Mouse (Mus musculus) right cerebral cortex, postnatal 14 days (tissue): ENCODE results near the gene Trappc4.
"Not testable (repeated sequence)": the region's sequence is repeated elsewhere in the genome, so short reads cannot be mapped to it uniquely, and the experiment has no call there.

Experiments
- DNase-seq: peaks from one replicate; pipeline ENCODE4 v3.0.0; 2022

Trappc4 gene

DNA sequence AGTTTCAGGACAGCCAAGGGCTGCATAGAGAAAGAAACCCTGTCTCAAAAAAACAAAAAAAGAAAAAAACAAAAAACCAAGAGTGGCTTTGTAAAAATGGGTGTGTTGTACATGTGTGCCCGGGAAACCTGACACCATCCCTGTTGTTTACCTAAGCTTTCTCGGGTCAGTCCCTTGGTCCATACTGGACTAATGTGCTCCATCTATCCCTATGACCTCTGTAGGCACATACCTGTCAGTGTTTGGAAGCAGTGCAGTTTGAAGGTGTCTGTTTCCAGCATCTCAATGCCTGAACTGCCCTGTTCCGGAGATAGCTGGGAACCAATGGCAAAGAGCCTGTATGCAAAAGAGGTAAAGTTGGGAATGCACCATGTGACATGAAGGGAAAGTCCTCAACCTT lies 2.4 kb downstream of the Trappc4 start:
- DNase-seq: no peak

DNA sequence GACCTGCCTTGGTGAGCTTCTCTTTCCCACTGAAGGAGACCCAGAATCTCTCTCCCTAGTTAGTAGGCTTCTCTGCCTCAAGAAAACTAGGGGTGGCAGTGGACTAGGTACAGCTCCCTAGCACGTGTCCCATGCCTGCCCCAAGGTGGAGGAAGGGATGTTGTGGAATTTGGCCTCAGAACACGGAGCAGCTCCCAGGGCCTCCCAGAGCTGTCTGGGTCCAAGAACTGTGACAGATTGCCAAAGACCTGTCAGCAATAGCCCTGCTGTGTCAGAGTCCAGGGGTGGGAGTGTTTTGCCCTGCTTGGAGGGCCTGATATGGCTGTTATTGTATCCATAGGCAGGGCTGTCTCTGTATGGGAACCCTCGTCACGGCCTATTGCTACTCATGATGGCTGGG lies 6.3 kb downstream of the Trappc4 start:
- DNase-seq: no peak

DNA sequence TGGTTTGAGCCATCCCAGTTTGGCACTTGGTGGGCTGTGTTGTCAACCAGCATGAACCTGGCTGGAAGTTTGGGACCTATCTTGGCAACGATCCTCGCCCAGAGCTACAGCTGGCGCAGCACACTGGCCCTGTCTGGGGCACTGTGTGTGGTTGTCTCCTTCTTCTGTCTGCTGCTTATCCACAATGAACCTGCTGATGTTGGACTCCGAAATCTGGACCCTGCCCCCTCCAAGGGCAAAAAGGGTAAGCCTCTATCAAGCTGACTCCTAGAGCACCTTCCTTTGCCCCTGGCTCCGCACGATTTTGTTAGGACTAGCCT lies 7.6 kb downstream of the Trappc4 start:
- DNase-seq: no peak

DNA sequence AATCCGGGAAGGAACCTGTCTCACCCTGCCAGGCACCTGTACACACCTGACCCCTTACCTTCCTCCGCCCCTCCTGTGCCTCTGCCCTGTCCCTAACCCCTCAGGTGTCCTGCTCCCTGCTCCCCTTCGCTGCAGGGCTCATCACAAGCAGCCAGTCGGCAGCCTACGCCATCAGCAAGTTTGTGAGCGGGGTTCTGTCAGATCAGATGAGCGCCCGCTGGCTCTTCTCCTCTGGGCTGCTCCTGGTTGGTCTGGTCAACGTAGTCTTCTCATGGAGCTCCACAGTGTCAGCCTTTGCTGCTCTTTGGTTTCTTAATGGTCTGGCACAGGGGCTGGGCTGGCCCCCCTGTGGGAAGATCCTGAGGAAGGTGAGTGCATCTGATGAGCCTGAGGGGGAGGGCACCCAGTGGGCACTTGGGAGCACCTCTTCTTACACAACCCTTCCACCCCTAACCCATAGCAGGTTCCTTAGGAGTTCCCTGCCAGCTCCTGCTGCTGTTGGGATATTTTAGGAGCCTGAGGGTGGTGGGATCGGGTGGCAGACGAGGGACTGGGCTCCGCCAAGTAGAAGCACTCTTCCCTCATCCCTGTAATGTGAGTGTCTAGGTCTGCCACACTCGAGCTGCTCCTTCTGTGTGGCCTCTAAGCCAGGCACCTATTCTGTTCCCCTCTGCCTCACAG lies 8.1 kb downstream of the Trappc4 start:
- DNase-seq: no peak

DNA sequence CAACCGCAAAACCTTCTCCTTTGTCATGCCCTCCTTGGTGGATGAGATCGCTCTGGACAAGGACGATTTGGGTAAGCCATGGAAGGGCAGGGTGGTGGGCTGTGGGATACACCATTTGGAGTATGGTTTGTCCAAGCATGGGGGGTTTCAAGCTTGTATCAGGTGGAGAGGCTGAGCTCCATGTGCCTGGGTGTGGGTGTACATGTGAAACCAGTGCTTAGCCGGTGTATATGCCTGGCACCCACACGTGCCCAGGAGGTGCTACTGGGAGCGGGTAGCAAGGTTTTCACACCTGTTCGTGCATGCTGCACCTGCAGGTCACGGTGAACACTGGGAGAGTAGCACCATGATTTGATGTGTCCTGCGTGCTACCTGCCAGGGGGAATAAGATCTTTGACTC lies 8.8 kb downstream of the Trappc4 start:
- no peak for DNase-seq

DNA sequence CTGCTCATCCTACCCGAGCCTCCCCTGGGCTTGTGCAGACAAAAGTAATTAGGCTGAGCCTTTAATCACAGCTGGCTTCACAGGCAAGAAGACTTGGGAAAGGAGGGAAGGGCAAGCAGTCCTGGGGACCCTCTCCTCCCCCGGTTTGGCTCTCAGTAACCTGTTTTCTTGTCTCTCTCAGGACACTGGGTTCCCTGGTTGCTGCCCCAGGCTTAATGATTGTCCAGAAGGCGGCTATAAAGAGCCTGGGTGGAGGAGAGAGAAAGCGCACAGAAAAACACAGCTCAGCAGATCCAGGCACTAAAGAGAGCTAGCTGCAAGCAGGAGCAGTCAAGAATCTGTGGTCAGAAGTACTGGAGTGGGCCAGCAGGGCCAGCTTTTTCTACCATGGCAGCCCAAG lies 9.3 kb downstream of the Trappc4 start:
- DNase-seq: no peak

DNA sequence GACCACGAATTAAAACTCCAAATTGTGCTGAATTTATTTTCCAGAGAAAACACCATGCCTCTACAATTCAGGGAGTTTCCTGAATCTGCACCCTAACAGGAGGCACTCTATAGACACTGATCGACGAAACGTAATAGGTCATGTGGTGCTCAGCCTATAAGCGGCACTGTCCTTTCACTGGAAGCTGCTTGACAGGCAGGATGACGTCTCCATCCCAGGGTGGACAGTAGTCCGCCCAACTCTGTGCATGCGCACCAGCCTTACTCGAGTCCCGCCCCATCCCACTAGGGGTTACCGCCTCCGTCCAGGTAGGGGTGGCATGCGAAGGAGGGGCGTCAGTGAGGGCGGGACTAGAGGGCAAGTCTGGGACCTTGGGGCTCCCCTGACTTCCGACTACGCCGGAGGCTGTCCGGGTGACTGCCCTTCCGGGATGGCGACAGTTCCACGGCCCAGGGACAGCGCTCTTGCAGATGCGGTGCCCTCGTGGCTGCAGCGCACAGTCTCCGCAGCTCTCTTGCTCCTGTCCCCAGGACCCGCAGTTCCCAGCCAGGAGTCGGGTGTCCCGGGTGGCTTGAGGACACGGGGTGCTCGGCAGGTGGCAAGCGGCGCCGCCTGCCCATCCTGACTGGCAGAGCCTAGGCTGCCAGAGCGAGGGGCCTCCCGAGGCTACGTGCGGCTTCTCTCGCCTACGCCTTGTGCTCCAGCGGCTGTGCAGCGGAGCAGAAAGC lies 10.6 kb downstream of the Trappc4 start, which contains the start of gene Slc37a4:
Gene Slc37a4 (plus strand): TSS at position 169 of the 728 bp plus-strand sequence.
- peak; percentile 87 for DNase-seq

DNA sequence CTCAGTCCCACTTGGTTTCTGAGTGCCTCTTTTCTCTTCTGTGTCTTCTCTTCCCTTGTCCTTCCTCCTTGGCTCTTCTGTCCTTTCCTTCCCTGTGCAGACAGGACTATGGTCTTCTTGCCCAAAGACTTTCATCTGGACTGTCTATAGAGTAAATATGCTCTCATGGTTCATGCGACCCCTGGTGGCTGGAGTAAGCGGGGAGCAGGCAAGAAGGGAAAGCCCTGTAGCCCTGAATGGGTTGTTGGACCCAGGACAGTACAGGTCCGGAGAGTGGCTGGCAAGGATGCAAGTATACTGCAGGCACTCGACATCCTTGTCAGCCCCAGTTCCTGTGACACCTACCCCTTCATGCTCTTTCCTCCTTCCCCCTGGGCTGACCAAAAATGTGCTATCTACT lies 15.9 kb downstream of the Trappc4 start:
- DNase-seq: peak; percentile 81

DNA sequence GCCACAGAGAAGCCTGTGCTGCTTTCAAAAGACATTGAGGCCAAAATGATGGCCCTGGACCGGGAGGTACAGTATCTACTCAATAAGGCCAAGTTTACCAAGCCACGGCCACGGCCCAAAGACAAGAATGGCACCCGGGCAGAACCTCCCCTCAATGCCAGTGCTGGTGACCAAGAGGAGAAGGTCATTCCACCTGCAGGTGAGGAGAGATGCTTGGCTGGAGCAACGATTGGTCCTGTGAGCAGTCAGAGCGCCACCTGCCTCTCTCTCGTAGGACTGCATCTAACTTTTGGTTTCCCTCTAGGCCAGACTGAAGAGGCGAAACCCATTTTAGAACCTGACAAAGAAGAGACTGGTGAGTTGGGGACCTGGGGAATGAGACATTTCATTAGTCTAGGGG lies 18.1 kb downstream of the Trappc4 start:
- peak; percentile 48 for DNase-seq

DNA sequence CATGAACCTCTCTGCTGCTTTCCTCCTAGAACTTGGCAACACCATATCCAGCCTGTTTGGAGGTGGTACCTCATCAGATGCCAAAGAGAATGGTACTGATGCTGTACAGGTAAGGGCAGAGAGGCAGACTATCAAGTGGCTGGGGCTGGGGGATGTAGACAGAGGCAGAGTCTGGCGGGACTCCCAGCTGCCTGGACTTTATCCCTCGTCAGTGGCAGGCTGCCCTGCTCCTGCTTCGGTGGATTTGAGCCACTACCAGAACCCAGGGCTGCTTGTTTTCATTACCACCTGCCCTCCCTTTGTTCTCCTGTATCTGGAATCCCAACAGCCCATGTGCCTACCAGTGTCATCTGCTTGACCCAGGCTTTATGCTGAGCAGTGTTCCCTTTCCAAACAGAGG lies 20.2 kb downstream of the Trappc4 start:
- DNase-seq: no peak

DNA sequence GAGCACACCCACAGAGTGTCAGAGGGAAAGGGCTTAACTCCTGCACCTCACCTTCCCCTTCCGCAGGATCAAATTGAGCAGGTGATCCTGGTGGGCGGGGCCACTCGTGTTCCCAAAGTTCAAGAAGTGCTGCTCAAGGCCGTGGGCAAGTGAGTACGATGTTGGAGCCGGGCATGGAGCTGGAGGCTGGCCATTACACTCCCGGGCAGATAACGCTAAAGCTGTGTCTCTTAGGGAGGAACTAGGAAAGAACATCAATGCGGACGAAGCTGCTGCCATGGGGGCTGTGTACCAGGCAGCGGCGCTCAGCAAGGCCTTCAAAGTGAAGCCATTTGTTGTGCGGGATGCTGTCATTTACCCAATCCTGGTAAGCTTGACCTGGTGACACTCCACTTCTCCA lies 22.8 kb downstream of the Trappc4 start:
- no peak for DNase-seq

DNA sequence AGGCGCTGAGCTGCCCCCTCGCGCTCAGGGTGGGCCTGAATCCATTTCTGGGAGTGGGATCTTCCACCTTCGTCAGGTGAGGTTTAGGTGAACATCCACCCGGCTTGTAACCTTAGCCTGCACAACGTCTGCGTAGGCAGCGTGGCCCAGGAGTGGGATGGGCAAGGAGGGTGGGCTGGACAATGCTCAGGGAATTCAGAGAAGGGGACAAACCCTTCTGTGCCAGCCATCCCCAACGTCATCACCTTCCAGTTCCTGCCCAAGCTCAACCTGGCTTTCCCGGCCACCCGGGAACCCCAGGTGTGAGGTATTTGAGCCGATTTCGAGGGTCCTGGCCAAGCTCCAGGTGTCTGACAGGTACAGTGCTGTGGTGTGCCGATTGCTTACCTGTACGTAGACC lies 27.5 kb downstream of the Trappc4 start:
- DNase-seq: no peak

DNA sequence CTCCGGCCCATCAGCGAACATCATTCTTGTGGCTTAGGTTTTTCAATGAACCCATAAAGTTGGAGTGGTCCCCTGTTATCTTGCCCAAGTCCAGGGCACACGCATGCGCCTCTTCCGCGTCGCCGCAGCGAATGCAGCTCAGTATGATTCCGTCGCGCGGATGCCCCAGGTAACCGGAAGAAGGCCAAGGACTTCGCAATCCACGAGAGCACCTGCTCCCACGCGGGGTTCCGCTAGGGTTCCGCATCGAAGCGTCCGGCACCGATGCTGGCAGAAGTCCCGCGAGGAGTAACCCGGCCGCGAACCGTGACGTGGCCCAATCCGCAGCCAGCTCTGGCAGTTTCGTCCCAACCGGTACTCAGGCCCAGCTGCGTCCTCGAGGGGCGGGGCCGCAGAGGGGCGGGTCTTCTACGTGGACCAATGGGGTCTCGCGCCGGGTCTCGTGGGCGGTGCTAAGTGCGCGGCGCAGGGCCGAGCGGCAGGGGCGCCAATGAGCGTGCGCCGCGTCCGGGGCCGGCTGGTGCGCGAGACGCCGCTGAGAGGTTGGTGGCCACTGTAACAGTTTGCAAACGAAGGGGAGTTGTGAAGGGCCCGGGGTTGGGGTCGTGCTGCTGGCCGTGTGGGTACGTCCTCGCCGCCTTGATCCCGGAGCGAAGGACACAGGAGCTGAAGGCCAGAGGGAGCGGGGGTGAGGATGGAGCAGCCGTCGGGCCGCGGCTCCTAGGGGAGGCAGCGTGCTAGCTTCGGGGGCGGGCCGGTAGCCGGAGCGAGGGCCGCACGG lies 28.2 kb downstream of the Trappc4 start, which contains the start of gene Hyou1:
Gene Hyou1 (plus strand): TSS at position 437 of the 781 bp plus-strand sequence.
- DNase-seq: peak; percentile 99

DNA sequence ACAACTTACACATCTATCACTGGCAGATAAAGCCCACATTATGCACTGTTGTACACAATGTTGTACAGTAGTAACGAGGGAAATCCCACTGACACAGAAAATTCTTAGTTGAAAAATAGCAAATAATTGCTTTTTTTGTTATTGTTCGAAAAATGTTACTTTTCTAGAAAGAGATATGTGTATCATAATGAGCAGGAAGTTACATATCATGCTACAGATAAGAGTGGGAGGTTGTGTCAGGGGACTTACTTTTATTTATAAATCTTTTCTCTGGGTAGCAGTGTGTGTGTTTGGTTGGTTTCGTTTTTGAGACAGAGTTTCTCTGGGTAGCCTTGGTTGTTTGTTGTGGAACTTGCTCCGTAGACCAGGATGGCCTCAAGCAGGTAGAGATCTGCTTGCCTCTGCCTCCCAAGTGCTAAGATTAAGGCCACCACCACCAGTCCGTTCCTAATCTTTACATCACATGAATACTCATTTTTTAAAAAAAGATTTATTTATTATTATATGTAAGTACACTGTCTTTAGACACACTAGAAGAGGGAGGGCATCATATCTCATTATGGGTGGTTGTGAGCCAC lies 29.2 kb downstream of the Trappc4 start:
- no peak for DNase-seq

DNA sequence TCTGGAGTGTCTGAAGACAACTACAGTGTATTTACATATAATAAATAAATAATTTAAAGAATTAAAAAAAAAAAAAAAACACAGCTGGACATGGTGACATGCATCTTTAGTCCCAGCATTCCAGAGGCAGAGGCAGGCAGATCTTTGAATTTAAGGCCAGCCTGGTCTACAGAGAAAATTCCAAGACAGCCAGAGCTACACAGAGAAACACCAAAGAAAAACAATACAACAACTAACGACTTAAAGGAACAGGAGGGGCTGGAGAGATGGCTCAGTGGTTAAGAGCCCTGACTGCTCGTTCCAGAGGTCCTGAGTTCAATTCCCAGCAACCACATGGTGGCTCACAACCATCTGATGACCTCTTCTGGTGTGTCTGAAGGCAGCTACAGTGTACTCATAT lies 30.1 kb downstream of the Trappc4 start:
- DNase-seq: not testable (repeated sequence)

DNA sequence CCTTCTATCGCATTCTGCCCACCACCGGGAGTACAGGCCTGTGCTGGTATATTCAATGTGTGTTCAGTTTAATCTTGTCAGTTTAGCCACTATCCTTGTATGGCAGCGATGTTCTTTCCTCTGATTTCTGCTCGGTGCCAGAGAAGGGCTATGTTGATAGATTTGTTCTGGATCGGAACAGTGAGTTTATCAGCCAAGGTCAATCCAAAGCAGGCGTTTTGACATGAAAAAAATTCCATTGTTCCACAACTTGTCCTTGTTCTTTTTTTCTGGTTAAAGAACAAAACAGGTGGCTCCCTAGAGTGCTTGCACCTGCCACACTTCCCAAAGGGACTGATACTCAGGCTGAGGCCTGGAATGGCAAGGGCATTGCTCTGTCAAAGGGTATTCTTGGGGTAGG lies 31.3 kb downstream of the Trappc4 start:
- DNase-seq: no peak

DNA sequence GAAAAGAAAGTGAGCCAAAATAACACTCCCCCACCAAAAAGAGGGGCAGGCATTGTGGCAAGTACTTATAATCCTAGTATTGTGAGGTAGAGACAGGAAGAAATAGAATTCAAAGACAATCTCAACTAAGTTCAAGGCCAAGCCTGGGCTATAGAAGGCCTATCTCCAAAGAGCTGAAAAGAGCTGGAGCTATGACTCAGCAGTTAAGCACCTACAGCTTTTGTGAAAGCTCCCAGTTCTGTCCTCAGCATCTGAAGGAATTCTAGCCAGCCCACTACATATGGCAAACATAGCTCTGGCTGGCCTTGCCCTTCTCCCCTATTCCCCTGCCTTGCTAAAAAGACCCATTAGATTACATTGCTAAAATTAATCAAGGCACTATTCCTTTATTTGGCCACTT lies 34.0 kb downstream of the Trappc4 start:
- DNase-seq: no peak

DNA sequence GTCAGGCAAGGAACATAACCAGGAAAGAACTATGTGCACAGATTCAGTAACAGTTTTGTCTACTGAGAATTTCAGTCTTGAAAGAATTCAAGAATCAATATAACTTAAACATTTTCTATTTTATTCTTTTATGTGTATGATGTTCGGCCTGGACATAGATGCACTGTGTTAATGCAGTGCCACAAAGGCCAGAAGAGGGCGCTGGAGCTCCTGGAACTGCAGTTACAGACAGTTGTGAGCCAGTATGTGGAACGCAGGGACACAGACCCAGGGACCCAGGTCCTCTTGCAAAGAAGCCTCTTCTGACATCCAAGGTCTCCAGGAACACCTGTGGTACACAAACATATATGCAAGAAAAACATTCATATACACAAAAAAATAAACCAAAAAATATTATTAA lies 42.9 kb downstream of the Trappc4 start:
- DNase-seq: peak; percentile 28

DNA sequence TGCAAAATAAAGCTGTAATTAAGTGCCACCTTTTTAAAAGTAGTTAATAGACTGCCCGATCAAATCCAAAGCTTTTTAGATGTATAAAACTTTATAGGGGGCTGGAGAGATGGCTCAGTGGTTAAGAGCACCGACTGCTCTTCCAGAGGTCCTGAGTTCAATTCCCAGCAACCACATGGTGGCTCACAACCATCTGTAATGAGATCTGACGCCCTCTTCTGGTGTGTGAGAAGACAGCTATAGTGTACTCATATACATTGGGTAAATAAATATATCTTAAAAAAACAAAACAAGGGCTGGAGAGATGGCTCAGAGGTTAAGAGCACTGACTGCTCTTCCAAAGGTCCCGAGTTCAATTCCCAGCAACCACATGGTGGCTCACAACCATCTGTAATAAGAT lies 45.5 kb downstream of the Trappc4 start:
- not testable (repeated sequence) for DNase-seq

DNA sequence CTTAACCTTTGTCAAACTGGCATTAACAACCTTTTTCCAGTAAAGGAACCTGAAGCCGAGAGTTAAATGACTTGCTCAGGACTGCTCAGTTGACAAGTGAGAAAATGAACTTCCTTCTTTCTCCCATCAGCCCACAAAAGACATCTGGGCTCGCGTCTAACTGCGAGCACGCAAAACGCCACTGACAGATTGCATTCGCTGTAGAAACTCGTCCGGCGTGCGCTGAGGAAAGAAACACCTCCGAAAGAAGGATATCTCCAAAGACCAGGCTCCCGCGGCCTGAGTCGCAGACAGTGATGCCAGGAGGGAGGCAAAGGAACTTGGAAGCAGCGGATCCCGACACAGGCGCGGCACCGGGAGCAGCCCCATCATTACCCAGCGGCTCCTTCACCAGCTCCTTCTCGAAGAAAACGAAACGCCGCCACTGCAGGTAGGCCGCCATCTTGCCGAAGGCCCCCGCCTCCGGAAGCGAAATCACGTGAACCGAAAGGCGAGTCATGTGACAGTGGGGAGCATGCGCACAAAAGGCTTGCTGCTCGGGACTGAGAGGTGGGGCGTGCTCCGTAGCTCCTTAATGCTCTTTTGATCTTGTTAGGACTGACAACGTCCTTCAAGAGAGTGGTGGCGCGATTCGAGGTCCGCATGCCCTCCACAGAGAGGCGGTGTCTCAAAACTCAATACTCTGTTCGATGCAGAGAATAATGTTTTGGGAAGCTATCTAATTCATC lies 46.0 kb downstream of the Trappc4 start, which contains the start of gene Vps11:
Gene Vps11 (minus strand): TSS at position 481 of the 728 bp plus-strand sequence.
- DNase-seq: peak; percentile 95

DNA sequence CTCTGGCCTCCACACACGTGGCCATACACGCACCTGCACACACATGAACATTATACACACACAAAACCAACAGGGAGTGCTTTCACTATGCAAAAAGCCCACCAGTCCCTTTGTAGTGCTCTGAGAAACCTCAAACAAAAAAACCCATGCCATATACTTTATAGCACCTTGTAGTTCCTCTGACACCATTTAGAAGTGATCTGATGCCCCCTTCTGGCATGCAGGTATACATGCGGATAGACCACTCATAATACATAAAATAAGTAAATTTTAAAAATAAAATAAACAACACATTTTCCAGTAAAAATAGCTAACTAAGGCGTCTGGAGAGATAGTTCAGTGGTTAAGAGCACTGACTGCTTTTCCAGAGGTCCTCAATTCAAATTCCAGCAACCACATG lies 50.2 kb downstream of the Trappc4 start:
- DNase-seq: no peak
